Mouse (Mus musculus): ENCODE measurements at regions not wholly inside any gene's neighbourhood (a gene's known extent, or its start where the extent isn't known, plus 50 kb on each side); places are given as distances from the start of the nearest gene placed in this dataset.

DNA sequence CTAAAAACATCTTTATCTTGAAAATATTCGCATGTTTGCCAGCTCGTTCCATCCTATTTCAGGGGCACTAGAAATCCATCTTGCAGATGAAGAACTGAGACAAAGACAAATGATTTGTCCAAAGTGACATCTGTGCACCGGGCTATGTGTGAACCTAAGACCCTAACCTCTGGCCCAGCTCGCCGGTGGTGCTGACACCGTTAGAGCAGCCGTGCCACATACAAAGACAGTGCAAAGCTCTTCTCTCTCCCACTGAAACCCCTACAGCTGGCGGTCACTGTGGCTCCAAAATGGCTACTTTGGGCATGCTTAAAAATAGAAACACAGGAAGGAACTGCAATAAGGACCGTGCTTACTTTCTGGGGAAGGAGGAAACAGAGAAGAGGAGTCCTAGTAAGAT lies 215.6 kb upstream of the Gpc5 start:
- Histone ChIP-seq H3K9me3 (ENCODE audit: control insufficient read depth, low read length) (no peaks in the 10 kb centered on the region), H3K36me3 (ENCODE audit: control insufficient read depth, insufficient read depth, low read length) (no peaks in the 10 kb centered on the region), H3K27ac (ENCODE audit: low read length) (no peak overlapping the region), H3K4me3 (ENCODE audit: low read length) (no peak overlapping the region), H3K4me2 (ENCODE audit: low read depth, low read length) (no peak overlapping the region), H3K27me3 (replicated peaks; ENCODE audit: control insufficient read depth, insufficient read depth, low read length) (no peaks in the 10 kb centered on the region), H3K4me1 (ENCODE audit: control insufficient read depth, insufficient read depth, low read length) (no peaks in the 10 kb centered on the region), H3K9ac (ENCODE audit: low read depth, low read length) (no peak overlapping the region)
- no peak for ATAC-seq
- 65% methylated on average over 9 of the region's 9 CpGs for WGBS

DNA sequence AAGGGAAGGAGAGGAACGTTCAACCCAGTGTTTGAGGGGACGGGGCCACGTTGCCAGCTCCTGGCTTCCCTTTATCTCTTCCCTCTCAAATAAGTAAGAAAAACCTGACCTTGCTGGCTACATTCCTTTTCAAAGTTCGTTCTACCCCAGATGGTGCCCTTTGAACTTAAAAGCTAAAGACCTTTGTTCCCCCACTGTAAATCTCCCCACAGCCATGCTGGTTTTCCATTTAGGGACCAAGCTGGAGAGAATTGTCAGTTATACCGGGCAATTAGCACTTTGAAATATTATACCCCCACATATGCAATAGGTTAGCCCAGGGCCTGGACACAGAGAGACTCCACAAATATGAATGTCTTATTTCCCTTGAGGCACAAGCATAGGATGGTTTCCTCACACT lies 214.5 kb upstream of the Gpc5 start:
- no peak for ATAC-seq
- H3K4me1 ChIP-seq (ENCODE audit: control insufficient read depth, insufficient read depth, low read length): no peaks in the 10 kb centered on the region
- no peaks in the 10 kb centered on the region for H3K36me3 ChIP-seq (ENCODE audit: control insufficient read depth, insufficient read depth, low read length)
- no peak overlapping the region for H3K4me3 ChIP-seq (ENCODE audit: low read length)
- H3K27ac ChIP-seq (ENCODE audit: low read length): no peak overlapping the region
- H3K9me3 ChIP-seq (ENCODE audit: control insufficient read depth, low read length): no peaks in the 10 kb centered on the region
- no peaks in the 10 kb centered on the region for H3K27me3 ChIP-seq (replicated peaks; ENCODE audit: control insufficient read depth, insufficient read depth, low read length)
- 45% methylated on average over 5 of the region's 5 CpGs for WGBS
- H3K4me2 ChIP-seq (ENCODE audit: low read depth, low read length): no peak overlapping the region
- H3K9ac ChIP-seq (ENCODE audit: low read depth, low read length): no peak overlapping the region

DNA sequence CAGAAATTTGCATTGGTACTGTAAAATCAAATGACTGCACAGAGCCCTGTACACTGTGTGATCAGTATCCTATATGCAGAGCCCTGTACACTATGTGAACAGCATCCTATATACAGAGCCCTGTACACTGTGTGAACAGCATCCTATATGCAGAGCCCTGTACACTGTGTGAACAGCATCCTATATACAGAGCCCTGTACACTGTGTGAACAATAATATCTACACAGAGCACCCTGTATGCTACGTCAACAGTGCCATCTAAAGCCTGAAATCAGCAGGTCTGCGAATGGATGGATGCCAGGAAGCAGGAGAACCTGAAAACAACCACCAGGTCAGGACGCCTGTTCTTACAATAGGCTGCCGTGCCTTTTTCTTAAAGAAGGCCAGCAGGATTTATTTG lies 211.7 kb upstream of the Gpc5 start:
- WGBS: 60% methylated on average over 4 of the region's 4 CpGs
- no peak overlapping the region for H3K9ac ChIP-seq (ENCODE audit: low read depth, low read length)
- no peaks in the 10 kb centered on the region for H3K4me1 ChIP-seq (ENCODE audit: control insufficient read depth, insufficient read depth, low read length)
- H3K4me3 ChIP-seq (ENCODE audit: low read length): no peak overlapping the region
- H3K4me2 ChIP-seq (ENCODE audit: low read depth, low read length): no peak overlapping the region
- H3K9me3 ChIP-seq (ENCODE audit: control insufficient read depth, low read length): no peaks in the 10 kb centered on the region
- no peak overlapping the region for H3K27ac ChIP-seq (ENCODE audit: low read length)
- ATAC-seq: peak; percentile 38; the same call in 1 of the 2 replicates
- no peaks in the 10 kb centered on the region for H3K36me3 ChIP-seq (ENCODE audit: control insufficient read depth, insufficient read depth, low read length)
- no peaks in the 10 kb centered on the region for H3K27me3 ChIP-seq (replicated peaks; ENCODE audit: control insufficient read depth, insufficient read depth, low read length)

DNA sequence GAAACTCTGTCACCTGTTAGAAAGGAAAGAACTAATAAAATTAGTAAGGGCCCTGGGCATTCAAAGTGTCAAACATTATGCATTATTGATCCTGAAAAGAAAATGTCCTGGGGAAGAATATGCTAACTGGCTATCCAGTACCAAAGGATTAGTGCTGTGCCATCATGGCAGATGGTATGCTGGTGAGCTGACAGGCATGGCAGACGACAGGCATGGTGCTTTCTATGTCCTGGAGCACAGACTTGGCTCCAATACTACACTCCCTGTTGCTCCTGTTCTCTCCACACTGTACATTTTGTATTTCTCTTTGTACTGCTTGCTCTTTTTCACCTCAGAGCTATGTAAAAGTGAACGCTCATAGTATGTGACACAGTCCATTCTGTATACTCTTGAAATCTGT lies 187.9 kb upstream of the Gpc5 start:
- 78% methylated on average over 2 of the region's 2 CpGs for WGBS

DNA sequence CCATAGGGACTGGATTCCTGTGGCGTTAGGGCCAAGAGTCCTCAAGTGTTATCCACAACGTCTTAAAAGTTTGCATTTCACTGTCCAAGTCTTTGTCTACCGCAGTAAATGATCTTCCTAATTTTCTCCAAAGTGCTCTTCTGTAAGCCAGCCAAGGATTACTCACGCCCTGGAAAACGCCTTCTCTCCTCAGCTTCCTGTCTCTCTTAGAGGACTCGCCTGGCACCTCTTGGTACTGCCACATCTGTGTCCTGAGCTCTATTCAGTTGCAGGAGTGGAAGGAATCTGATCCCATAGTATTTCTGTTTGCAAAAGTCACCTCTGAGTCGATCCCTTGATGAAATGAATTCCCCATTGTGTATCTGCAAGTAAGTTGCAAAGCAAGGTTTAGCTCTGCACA lies 179.7 kb upstream of the Gpc5 start:
- Histone ChIP-seq H3K36me3 (ENCODE audit: control insufficient read depth, insufficient read depth, low read length) (no peaks in the 10 kb centered on the region), H3K4me3 (ENCODE audit: low read length) (no peak overlapping the region), H3K9ac (ENCODE audit: low read depth, low read length) (no peak overlapping the region), H3K4me1 (ENCODE audit: control insufficient read depth, insufficient read depth, low read length) (no peaks in the 10 kb centered on the region), H3K27me3 (replicated peaks; ENCODE audit: control insufficient read depth, insufficient read depth, low read length) (no peaks in the 10 kb centered on the region), H3K27ac (ENCODE audit: low read length) (no peak overlapping the region), H3K4me2 (ENCODE audit: low read depth, low read length) (no peak overlapping the region), H3K9me3 (ENCODE audit: control insufficient read depth, low read length) (no peaks in the 10 kb centered on the region)
- WGBS: 63% methylated on average over 7 of the region's 7 CpGs
- ATAC-seq: no peak

More for the DNA sequence above, 187.9 kb upstream of the Gpc5 start:
- no peaks in the 10 kb centered on the region for H3K9me3 ChIP-seq (ENCODE audit: control insufficient read depth, low read length)
- no peak overlapping the region for H3K27ac ChIP-seq (ENCODE audit: low read length)
- H3K36me3 ChIP-seq (ENCODE audit: control insufficient read depth, insufficient read depth, low read length): no peaks in the 10 kb centered on the region
- H3K27me3 ChIP-seq (replicated peaks; ENCODE audit: control insufficient read depth, insufficient read depth, low read length): no peaks in the 10 kb centered on the region
- no peak overlapping the region for H3K4me2 ChIP-seq (ENCODE audit: low read depth, low read length)
- H3K4me3 ChIP-seq (ENCODE audit: low read length): no peak overlapping the region
- H3K4me1 ChIP-seq (ENCODE audit: control insufficient read depth, insufficient read depth, low read length): no peaks in the 10 kb centered on the region
- no peak overlapping the region for H3K9ac ChIP-seq (ENCODE audit: low read depth, low read length)
- ATAC-seq: no peak

DNA sequence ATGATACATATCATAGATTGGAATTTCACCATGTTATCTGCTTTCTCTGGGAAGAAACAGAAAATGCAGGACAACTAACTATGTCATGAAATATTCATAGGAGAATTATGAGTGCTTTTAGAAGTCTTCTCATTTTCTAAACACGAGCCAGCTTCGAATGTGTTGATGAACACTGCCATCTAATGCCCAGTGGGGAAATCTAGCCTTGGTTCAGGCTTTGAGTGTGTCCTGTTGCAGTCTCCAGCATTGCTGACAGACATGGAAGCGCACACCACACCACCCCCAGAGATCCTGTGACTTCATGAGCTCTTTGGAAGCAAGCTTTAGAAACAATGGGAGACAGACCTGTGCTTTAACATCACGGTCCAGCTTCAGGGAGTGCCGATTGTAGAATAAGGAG lies 178.8 kb upstream of the Gpc5 start:
- no peaks in the 10 kb centered on the region for H3K36me3 ChIP-seq (ENCODE audit: control insufficient read depth, insufficient read depth, low read length)
- no peak overlapping the region for H3K9ac ChIP-seq (ENCODE audit: low read depth, low read length)
- no peaks in the 10 kb centered on the region for H3K27me3 ChIP-seq (replicated peaks; ENCODE audit: control insufficient read depth, insufficient read depth, low read length)
- H3K4me1 ChIP-seq (ENCODE audit: control insufficient read depth, insufficient read depth, low read length): no peaks in the 10 kb centered on the region
- WGBS: 42% methylated on average over 5 of the region's 5 CpGs
- no peaks in the 10 kb centered on the region for H3K9me3 ChIP-seq (ENCODE audit: control insufficient read depth, low read length)
- ATAC-seq: peak; percentile 48
- no peak overlapping the region for H3K27ac ChIP-seq (ENCODE audit: low read length)
- H3K4me2 ChIP-seq (ENCODE audit: low read depth, low read length): no peak overlapping the region
- no peak overlapping the region for H3K4me3 ChIP-seq (ENCODE audit: low read length)

DNA sequence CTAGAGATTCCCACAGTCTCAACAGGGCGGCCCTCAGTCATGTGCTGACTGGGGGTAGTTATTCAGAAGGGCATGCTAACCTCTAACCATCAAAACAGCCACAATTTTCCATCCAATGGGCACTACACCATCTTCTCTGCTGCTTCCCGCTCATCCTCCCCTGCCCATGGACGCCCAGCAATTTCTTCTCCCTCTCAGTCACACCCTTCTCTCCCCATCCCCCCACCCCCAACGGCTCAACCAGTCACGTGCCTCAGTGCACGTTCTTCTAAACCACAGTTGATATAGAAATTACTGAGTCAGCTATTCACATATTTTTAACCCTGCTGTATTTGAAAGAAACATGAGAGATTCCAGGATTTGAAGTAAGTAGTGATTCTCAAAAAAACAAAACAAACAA lies 146.3 kb upstream of the Gpc5 start:
- Histone ChIP-seq H3K27me3 (replicated peaks; ENCODE audit: control insufficient read depth, insufficient read depth, low read length) (no peaks in the 10 kb centered on the region), H3K4me2 (ENCODE audit: low read depth, low read length) (no peak overlapping the region), H3K4me3 (ENCODE audit: low read length) (no peak overlapping the region), H3K9ac (ENCODE audit: low read depth, low read length) (no peak overlapping the region), H3K9me3 (ENCODE audit: control insufficient read depth, low read length) (no peaks in the 10 kb centered on the region), H3K4me1 (ENCODE audit: control insufficient read depth, insufficient read depth, low read length) (no peaks in the 10 kb centered on the region), H3K36me3 (ENCODE audit: control insufficient read depth, insufficient read depth, low read length) (no peaks in the 10 kb centered on the region), H3K27ac (ENCODE audit: low read length) (no peak overlapping the region)
- 70% methylated on average over 6 of the region's 6 CpGs for WGBS
- no peak for ATAC-seq

DNA sequence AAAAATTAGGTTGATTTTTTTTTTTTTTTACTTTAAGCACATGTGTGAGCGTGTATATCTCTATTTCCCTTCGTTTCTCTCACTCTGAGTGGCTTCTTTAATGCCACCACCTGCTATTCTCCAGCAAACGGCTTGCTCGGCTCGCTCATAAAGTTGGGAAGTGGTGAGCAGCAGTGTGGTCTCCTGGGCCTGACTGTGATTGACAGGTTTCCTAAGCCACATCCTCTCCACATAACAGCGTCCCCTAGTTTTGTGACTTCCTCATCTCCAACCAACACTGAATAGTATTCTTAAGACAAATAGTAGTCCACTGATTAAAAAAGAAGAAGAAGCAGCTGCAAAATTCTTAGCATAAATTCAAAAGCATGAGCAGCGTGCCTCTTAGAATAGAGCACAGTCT lies 145.7 kb upstream of the Gpc5 start:
- H3K4me3 ChIP-seq (ENCODE audit: low read length): no peak overlapping the region
- no peaks in the 10 kb centered on the region for H3K9me3 ChIP-seq (ENCODE audit: control insufficient read depth, low read length)
- no peaks in the 10 kb centered on the region for H3K27me3 ChIP-seq (replicated peaks; ENCODE audit: control insufficient read depth, insufficient read depth, low read length)
- H3K4me2 ChIP-seq (ENCODE audit: low read depth, low read length): no peak overlapping the region
- H3K27ac ChIP-seq (ENCODE audit: low read length): no peak overlapping the region
- no peaks in the 10 kb centered on the region for H3K36me3 ChIP-seq (ENCODE audit: control insufficient read depth, insufficient read depth, low read length)
- ATAC-seq: no peak
- 74% methylated on average over 7 of the region's 7 CpGs for WGBS
- H3K9ac ChIP-seq (ENCODE audit: low read depth, low read length): no peak overlapping the region
- no peaks in the 10 kb centered on the region for H3K4me1 ChIP-seq (ENCODE audit: control insufficient read depth, insufficient read depth, low read length)

DNA sequence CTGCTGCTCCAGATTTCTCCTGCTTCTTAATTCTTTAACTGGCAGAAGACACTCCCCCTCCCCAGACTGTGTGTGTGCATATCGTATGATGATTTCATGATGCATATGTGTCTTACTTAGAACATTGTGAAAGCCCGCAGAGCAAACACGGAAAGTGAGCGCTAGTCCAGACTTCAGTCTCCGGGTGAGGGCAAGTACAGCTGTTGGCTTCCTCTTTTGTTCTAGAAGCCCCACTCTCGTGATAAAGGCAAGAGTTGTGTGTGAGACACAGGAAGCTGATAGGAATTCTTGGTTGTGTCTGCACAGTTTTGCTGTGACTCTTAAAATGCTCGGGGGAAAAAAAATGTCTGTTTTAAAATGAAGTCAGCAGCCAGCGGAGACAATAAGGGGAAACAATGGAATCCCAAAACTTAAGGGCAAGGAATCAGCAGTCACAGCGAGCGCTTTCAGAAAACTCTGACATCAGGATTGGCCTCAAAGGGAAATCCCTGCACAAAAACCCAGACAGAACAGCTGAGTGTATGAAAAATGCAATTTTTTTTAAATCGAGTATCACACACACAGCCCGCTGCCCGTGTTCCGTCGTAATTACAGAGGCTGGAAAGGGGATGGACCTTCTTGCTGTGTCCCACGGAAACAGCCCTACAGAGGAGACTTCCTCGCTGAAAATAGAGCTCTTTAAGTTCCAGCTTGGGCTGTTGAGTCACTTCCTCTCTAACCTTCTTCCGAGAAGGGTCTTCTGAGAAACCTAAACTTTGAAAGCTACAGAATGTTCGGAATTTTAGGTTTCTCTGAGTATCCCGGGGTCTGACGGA lies 143.5 kb upstream of the Gpc5 start:
- H3K36me3 ChIP-seq (ENCODE audit: control insufficient read depth, insufficient read depth, low read length): no peaks in the 10 kb centered on the region
- H3K9ac ChIP-seq (ENCODE audit: low read depth, low read length): no peak overlapping the region
- WGBS: 46% methylated on average over 21 of the region's 21 CpGs
- H3K4me3 ChIP-seq (ENCODE audit: low read length): peak overlapping the region; percentile 16; the same call in 1 of the 2 replicates
- H3K9me3 ChIP-seq (ENCODE audit: control insufficient read depth, low read length): no peaks in the 10 kb centered on the region
- peak overlapping the region; percentile 31 for H3K4me2 ChIP-seq (ENCODE audit: low read depth, low read length)
- peaks cover 6% of the 10 kb centered on the region; the same call in 1 of the 2 replicates for H3K4me1 ChIP-seq (ENCODE audit: control insufficient read depth, insufficient read depth, low read length)
- peak overlapping the region; percentile 26; the same call in 1 of the 2 replicates for H3K27ac ChIP-seq (ENCODE audit: low read length)
- peak; percentile 62; the same call in 1 of the 2 replicates for ATAC-seq
- H3K27me3 ChIP-seq (replicated peaks; ENCODE audit: control insufficient read depth, insufficient read depth, low read length): no peaks in the 10 kb centered on the region

DNA sequence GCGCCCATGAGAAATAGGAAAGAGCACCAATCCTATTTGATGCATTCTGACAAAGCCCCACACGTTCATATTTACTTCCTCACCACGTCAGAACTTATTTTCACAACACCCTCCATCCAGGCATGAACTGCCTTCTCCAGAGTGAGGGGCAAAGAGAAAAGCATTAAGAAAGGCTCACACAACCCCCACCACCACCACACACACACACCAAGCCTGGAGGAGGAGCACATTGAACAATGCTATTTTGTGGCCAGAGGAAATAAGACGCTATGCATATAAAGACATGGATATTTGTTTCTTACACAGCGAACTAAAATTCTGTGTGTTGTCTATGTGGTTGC lies 142.9 kb upstream of the Gpc5 start:
- H3K27me3 ChIP-seq (replicated peaks; ENCODE audit: control insufficient read depth, insufficient read depth, low read length): no peaks in the 10 kb centered on the region
- ATAC-seq: no peak
- H3K9me3 ChIP-seq (ENCODE audit: control insufficient read depth, low read length): no peaks in the 10 kb centered on the region
- no peak overlapping the region; the same call in 1 of the 2 replicates for H3K27ac ChIP-seq (ENCODE audit: low read length)
- H3K4me3 ChIP-seq (ENCODE audit: low read length): no peak overlapping the region
- H3K9ac ChIP-seq (ENCODE audit: low read depth, low read length): no peak overlapping the region
- no peak overlapping the region; the same call in 1 of the 2 replicates for H3K4me2 ChIP-seq (ENCODE audit: low read depth, low read length)
- H3K36me3 ChIP-seq (ENCODE audit: control insufficient read depth, insufficient read depth, low read length): no peaks in the 10 kb centered on the region
- peaks cover 6% of the 10 kb centered on the region; the same call in 1 of the 2 replicates for H3K4me1 ChIP-seq (ENCODE audit: control insufficient read depth, insufficient read depth, low read length)
- 67% methylated on average over 5 of the region's 5 CpGs for WGBS

Data from intestine, embryonic 16.5 days (tissue).